Mouse (Mus musculus) spleen, adult 2 months (tissue): ENCODE data around the gene Sp4.

Source experiments
- CTCF ChIP-seq: fragments of 200-500 bp; IDR thresholded peaks from 2 replicates; pipeline ENCODE4 v1.5.1; 2011; ENCODE audit warnings: mild to moderate bottlenecking, inconsistent platforms; ENCODE audit not compliant: insufficient read depth, insufficient read length, insufficient replicate concordance; ENCODE audit errors: extremely low read depth
- POLR2A ChIP-seq: fragments of 200-500 bp; IDR thresholded peaks from 2 replicates; pipeline ENCODE4 v1.6.1; 2011; ENCODE audit warnings: low read depth, low read length, inconsistent platforms

GRCm38 (mm10) chr12:118303586-118303985 is 2.3 kb upstream of the Sp4 start:
- TF ChIP-seq POLR2A, result no peak
- TF ChIP-seq CTCF, result no peak
